Mouse (Mus musculus) liver, embryonic 13.5 days (tissue): ENCODE measurements around the gene Ttc39d. TPM values are rescaled to one million over a fixed set of nuclear protein-coding genes. Genes with fewer than 3 reads are reported as not detected.

Experiments used
- ATAC-seq: fragments of 200-750 bp; cut with Nextera tagmentation; 2 replicates; pipeline ENCODE4 v1.8.0; 2017; ENCODE audit warnings: low read depth, mild to moderate bottlenecking, moderate number of reproducible peaks, moderate library complexity
- DNase-seq: peaks from one replicate; pipeline ENCODE4 v3.0.0; 2022
- H3K27ac ChIP-seq: fragments of 300-500 bp; sonication (generic); 2 replicates; pipeline ENCODE4 v1.5.1; 2015; ENCODE audit warnings: moderate library complexity, mild to moderate bottlenecking, inconsistent platforms
- H3K27me3 ChIP-seq: fragments of 300-500 bp; sonication (generic); 2 replicates; pipeline ENCODE4 v1.6.1; 2015; ENCODE audit warnings: mild to moderate bottlenecking, inconsistent platforms
- H3K36me3 ChIP-seq: fragments of 300-500 bp; sonication (generic); 2 replicates; pipeline ENCODE4 v1.6.1; 2015; ENCODE audit warnings: mild to moderate bottlenecking, inconsistent platforms
- H3K4me1 ChIP-seq: fragments of 300-500 bp; sonication (generic); replicated peaks from 2 replicates; pipeline ENCODE4 v1.6.1; 2015; ENCODE audit warnings: inconsistent platforms
- H3K4me2 ChIP-seq: fragments of 300-500 bp; sonication (generic); 2 replicates; pipeline ENCODE4 v1.6.1; 2015; ENCODE audit warnings: inconsistent platforms, mild to moderate bottlenecking, moderate library complexity
- H3K4me3 ChIP-seq: fragments of 300-500 bp; sonication (generic); replicated peaks from 2 replicates; pipeline ENCODE4 v1.5.1; 2015; ENCODE audit warnings: mild to moderate bottlenecking, inconsistent platforms
- H3K9ac ChIP-seq: fragments of 300-500 bp; sonication (generic); 2 replicates; pipeline ENCODE4 v1.6.1; 2015; ENCODE audit warnings: mild to moderate bottlenecking, inconsistent platforms
- H3K9me3 ChIP-seq: fragments of 300-500 bp; sonication (generic); replicated peaks from 2 replicates; pipeline ENCODE4 v1.6.1; 2016; ENCODE audit warnings: inconsistent platforms
- WGBS: fragments of 180-500 bp; shearing (Covaris S2); methylation state at CpG from one replicate; pipeline ENCODE4 v1.1.7; 2015; ENCODE audit not compliant: insufficient replicate concordance; 5-methylcytosine and 5-hydroxymethylcytosine counted together
- polyA plus RNA-seq: library from polyadenylated mRNA; unstranded; fragments of >200 nt; fragmentation: Nextera tagmentation; extraction: Ambion mirVana; gene quantifications from 2 replicates; pipeline ENCODE4 v1.2.1, GENCODE M21; 2015

The Ttc39d gene
- not detected in 2 replicates for polyA plus RNA-seq

- peaks cover 35% of the 10 kb centered on the region for H3K36me3 ChIP-seq
- peak within 1 kb of the TSS; percentile 95 for H3K9ac ChIP-seq
- WGBS, result under 1% methylated on average over 95 of the region's 95 CpGs
- peaks cover 26% of the 10 kb centered on the region for H3K4me1 ChIP-seq
- H3K4me3 ChIP-seq, result peak within 1 kb of the TSS; percentile 92
- DNase-seq (peak; percentile 94), ATAC-seq (peak; percentile 86)
- H3K9me3 ChIP-seq, result no peaks in the 10 kb centered on the region
- no peaks in the 10 kb centered on the region for H3K27me3 ChIP-seq
- H3K4me2 ChIP-seq, result peak within 1 kb of the TSS; percentile 87
- peak within 1 kb of the TSS; percentile 95 for H3K27ac ChIP-seq
Measured at GRCm38 (mm10) chr17:80206671-80207581, at the start of gene Ttc39d, which contains the start of gene Srsf7. Gene Ttc39d, plus strand, starts transcription at chr17:80207460. Gene Srsf7, minus strand, starts transcription at chr17:80207307.

DNA sequence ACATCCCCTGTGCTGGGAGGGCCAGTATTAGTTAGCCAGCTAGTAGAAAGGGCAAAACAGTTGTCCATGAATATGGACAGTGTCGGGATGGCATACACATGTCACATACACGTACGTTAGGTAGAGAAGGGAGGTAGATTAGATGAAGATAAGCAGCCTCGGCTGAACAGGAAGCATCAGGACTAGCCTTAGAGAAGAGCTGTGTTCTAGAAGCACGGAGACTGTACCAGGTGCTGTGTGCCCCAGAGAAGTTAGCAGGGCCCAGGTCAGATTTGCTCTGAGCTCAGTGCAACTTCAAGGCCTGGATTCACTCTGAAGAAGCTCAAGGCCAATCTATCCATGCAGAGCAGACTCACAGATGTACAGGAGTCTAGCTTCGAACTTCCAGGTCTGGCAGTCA is 49.8 kb upstream of the Ttc39d start:
- H3K9me3 ChIP-seq, result no peaks in the 10 kb centered on the region
- no peaks in the 10 kb centered on the region for H3K36me3 ChIP-seq
- H3K4me3 ChIP-seq, result no peak overlapping the region
- H3K27ac ChIP-seq, result no peak overlapping the region
- H3K9ac ChIP-seq, result no peak overlapping the region
- 61% methylated on average over 6 of the region's 6 CpGs for WGBS
- H3K27me3 ChIP-seq, result no peaks in the 10 kb centered on the region
- no peak overlapping the region for H3K4me2 ChIP-seq
- ATAC-seq, result no peak
- H3K4me1 ChIP-seq, result peaks cover 10% of the 10 kb centered on the region
- no peak for DNase-seq

- Histone ChIP-seq H3K9me3 (no peaks in the 10 kb centered on the region), H3K4me1 (peaks cover 3% of the 10 kb centered on the region; the same call in 1 of the 2 replicates), H3K27me3 (no peaks in the 10 kb centered on the region), H3K4me3 (no peak overlapping the region), H3K36me3 (no peaks in the 10 kb centered on the region), H3K27ac (no peak overlapping the region), H3K9ac (no peak overlapping the region), H3K4me2 (no peak overlapping the region)
- 67% methylated on average over 5 of the region's 5 CpGs for WGBS
- DNase-seq (no peak), ATAC-seq (no peak)
Measured at GRCm38 (mm10) chr17:80160454-80160853, 46.8 kb upstream of the Ttc39d start.

GRCm38 (mm10) chr17:80163991-80164390 is 43.3 kb upstream of the Ttc39d start:
- H3K9ac ChIP-seq, result no peak overlapping the region
- DNase-seq (no peak), ATAC-seq (no peak)
- no peaks in the 10 kb centered on the region for H3K27me3 ChIP-seq
- no peak overlapping the region for H3K27ac ChIP-seq
- 69% methylated on average over 8 of the region's 8 CpGs for WGBS
- H3K4me2 ChIP-seq, result no peak overlapping the region
- no peaks in the 10 kb centered on the region for H3K36me3 ChIP-seq
- H3K4me3 ChIP-seq, result no peak overlapping the region
- H3K4me1 ChIP-seq, result peaks cover 3% of the 10 kb centered on the region; the same call in 1 of the 2 replicates
- no peaks in the 10 kb centered on the region for H3K9me3 ChIP-seq

DNA sequence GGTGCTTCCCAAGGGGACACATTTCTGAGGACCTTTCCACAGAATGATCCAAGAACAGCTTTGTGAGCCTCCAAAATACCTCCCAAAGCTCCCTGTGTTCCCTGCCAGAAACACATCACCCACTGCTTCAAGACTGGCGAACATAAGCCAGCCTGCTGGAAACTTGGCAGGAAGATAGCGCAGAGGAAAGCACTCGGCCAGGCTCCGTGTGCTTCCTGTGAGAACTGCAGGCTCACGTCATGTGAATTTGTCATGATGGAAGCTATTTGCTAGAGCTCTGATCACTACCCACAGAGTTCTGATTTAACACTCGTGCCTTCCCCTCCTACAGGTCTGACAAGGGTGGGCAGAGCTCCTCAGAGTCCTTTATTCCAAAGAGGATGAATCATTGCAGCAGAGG is 41.5 kb upstream of the Ttc39d start:
- H3K9me3 ChIP-seq, result no peaks in the 10 kb centered on the region
- H3K4me3 ChIP-seq, result no peak overlapping the region
- DNase-seq, result no peak
- no peak overlapping the region for H3K9ac ChIP-seq
- WGBS, result 46% methylated on average over 6 of the region's 6 CpGs
- no peak overlapping the region for H3K27ac ChIP-seq
- no peak overlapping the region for H3K4me2 ChIP-seq
- H3K27me3 ChIP-seq, result no peaks in the 10 kb centered on the region
- no peaks in the 10 kb centered on the region for H3K36me3 ChIP-seq
- ATAC-seq, result no peak
- H3K4me1 ChIP-seq, result no peaks in the 10 kb centered on the region

DNA sequence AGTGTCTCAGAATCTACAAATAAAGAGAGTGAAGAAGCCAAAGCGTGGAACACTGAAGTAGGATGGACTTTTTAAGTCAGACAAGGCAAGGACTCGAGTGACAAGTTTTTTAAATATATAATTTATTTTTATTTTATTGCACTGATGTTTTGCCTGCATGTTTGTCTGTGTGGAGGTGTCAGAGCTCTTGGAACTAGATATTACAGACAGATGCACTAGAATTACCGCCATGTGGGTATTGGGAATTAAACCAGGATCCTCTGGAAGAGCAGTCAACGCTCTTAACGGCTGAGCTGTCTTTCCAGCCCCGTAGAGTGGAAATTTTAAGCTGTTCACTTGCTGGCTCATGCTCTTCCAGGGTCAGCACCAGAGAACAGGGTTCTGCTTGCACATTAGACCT is 40.9 kb upstream of the Ttc39d start:
- H3K4me1 ChIP-seq, result no peaks in the 10 kb centered on the region
- H3K4me3 ChIP-seq, result no peak overlapping the region
- no peaks in the 10 kb centered on the region for H3K9me3 ChIP-seq
- H3K27ac ChIP-seq, result no peak overlapping the region
- ATAC-seq (no peak), DNase-seq (no peak)
- no peaks in the 10 kb centered on the region for H3K36me3 ChIP-seq
- no peak overlapping the region for H3K4me2 ChIP-seq
- no peaks in the 10 kb centered on the region for H3K27me3 ChIP-seq
- H3K9ac ChIP-seq, result no peak overlapping the region
- WGBS, result 75% methylated on average over 6 of the region's 6 CpGs

DNA sequence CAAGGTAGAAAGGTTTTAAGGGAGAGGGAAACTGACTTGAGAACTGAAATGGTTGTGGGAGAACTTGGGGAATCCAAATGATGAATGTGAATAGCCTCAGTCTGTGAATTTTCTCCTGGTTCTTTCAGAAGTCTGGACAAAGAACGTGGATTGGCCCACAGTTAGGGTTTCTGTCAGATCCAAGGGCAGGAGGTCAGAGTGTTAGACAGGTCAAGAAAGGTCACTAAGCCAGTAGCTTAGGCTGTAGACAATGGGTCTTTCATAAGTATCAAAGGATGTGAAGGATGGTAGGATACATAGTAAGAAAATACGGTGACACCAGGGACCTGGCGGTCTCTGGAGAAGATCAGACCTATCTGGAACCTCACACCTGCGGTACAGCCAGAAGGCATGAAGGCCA is 39.8 kb upstream of the Ttc39d start:
- DNase-seq, result no peak
- H3K9ac ChIP-seq, result no peak overlapping the region
- no peak overlapping the region for H3K4me2 ChIP-seq
- H3K36me3 ChIP-seq, result no peaks in the 10 kb centered on the region
- no peak for ATAC-seq
- no peaks in the 10 kb centered on the region for H3K9me3 ChIP-seq
- no peak overlapping the region for H3K27ac ChIP-seq
- no peaks in the 10 kb centered on the region for H3K4me1 ChIP-seq
- 61% methylated on average over 4 of the region's 4 CpGs for WGBS
- no peak overlapping the region for H3K4me3 ChIP-seq
- no peaks in the 10 kb centered on the region for H3K27me3 ChIP-seq

DNA sequence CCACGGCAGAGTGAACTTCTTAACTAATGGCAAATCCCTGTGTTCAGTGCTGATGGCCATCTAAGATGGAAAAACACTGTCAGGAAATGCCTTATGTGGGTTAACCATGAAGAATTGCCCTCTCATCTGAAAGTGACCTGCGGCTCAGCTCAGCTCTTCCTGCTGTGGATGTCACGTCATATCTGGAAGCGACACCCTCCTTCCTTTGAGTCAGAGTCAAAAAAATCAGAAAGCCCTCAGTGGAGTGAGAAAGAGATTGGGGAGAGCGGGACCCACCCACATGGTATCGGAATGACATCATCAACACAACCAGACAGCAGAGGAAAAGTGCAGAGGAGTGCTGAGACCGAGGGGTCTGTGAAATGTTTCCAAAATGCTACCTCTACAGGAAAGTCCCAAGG is 39.4 kb upstream of the Ttc39d start:
- no peak for ATAC-seq
- Histone ChIP-seq H3K4me1 (no peaks in the 10 kb centered on the region), H3K27ac (no peak overlapping the region), H3K9ac (no peak overlapping the region), H3K4me2 (no peak overlapping the region), H3K36me3 (no peaks in the 10 kb centered on the region), H3K9me3 (no peaks in the 10 kb centered on the region), H3K27me3 (no peaks in the 10 kb centered on the region), H3K4me3 (no peak overlapping the region)
- no peak for DNase-seq
- 29% methylated on average over 7 of the region's 7 CpGs for WGBS

DNA sequence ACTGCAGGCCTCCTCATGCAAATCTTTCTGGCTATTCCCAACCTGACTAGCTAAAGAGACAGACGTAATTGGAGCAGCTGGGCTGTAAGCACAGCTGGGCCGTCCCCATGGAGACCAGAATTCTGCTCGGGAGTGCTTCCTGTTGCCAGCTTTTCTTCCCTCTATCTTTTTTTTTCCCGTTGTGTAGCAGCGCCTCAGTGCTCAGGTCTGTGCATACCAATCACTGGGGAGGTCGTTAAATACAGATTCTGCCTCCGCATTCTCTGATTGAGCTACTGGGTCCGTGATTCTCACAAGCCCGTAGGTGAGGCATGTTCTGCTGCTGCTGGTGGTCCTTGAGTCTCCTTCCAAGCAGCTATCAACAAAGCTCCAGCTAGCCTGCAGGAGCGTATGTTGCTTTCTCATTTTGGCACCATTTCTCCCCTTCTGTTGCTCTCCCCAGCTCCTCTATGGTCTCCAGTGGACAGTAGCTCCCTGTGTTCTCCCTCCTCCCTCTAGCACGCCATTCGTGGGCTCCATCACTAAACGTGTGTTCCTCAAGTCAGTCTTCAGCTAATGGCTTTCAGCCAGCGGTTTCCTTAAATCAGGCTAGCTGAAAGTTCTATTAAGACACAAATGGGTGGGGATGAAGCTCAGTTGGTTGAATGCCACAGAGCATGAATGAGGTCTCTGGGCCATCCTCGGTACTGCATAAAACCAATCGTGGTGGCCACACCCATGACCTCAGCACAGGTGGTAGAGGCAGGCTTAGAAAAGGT is 38.7 kb upstream of the Ttc39d start:
- no peak overlapping the region for H3K4me3 ChIP-seq
- no peaks in the 10 kb centered on the region for H3K9me3 ChIP-seq
- H3K4me2 ChIP-seq, result no peak overlapping the region
- H3K27ac ChIP-seq, result no peak overlapping the region
- no peaks in the 10 kb centered on the region for H3K27me3 ChIP-seq
- no peak for DNase-seq
- ATAC-seq, result no peak
- 38% methylated on average over 16 of the region's 16 CpGs for WGBS
- no peaks in the 10 kb centered on the region for H3K36me3 ChIP-seq
- H3K4me1 ChIP-seq, result no peaks in the 10 kb centered on the region
- H3K9ac ChIP-seq, result no peak overlapping the region

DNA sequence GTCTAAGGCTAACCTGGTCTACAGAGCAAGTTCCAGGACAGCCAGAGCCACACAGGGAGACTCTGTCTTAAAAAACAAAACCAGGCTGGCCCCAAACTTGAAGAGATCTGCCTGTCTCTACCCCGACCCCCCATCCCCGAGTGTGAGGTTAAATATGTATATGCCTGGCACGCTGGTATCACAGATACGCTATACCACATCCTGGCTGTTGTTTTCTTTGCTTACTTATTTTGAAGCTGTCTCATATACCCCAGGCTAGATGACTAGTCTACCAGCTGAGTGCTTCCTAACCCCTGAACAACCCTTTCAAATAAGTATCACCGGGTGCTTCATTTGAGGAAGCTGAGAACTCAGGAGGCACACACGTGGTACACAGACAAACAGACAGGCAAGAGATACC is 37.5 kb upstream of the Ttc39d start:
- Histone ChIP-seq H3K4me2 (no peak overlapping the region), H3K9me3 (no peaks in the 10 kb centered on the region), H3K4me1 (peaks cover 6% of the 10 kb centered on the region; the same call in 1 of the 2 replicates), H3K27me3 (no peaks in the 10 kb centered on the region), H3K27ac (no peak overlapping the region), H3K36me3 (no peaks in the 10 kb centered on the region), H3K9ac (no peak overlapping the region), H3K4me3 (no peak overlapping the region)
- 66% methylated on average over 6 of the region's 6 CpGs for WGBS
- DNase-seq, result no peak
- no peak for ATAC-seq

DNA sequence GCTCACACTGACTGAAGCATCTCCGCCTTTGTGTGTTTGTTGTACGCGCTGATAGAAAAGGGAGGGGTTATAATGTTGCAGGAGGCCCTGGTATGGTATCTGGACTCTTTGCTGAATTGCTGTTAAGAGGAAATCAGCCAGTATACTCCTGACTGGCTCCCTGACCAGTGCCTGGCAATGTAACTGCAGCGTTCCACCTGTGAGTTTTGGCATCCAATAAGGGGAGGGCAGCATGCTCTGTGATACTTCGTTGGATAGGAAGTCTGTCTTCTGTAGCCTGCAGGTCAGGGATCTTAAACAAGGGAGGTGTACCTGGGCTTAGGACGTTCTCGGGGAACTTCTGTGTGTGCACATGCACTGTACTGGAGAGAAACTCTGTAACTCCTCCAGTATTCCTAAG is 36.3 kb upstream of the Ttc39d start:
- Histone ChIP-seq H3K4me1 (peaks cover 8% of the 10 kb centered on the region; the same call in 1 of the 2 replicates), H3K4me2 (no peak overlapping the region), H3K36me3 (no peaks in the 10 kb centered on the region), H3K27ac (no peak overlapping the region), H3K4me3 (no peak overlapping the region), H3K9ac (no peak overlapping the region), H3K27me3 (no peaks in the 10 kb centered on the region), H3K9me3 (no peaks in the 10 kb centered on the region)
- 75% methylated on average over 7 of the region's 7 CpGs for whole genome bisulfite sequencing
- ATAC-seq (no peak), DNase-seq (no peak)
